ENCODE assay signal across 7 mouse cellular contexts in the genomic region with DNA sequence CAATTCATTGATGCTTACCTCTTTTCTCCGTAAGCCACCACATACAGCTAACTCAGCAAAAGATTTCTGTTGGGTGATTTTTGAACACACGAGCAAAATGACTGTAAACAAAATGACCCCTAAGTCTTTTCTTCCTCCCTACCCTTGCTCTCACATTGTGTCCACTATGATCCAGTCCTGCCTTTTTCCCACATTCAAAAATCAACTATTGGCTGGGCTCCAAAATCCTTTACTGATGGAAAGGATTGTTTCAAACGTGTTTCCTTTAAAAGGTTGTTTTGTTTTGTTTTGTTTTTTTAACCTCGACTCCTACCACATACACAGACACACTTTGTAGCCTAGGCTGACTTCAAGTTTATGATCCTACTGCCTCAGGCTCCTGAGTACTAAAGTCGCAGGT. TPM values are rescaled to one million over a fixed set of nuclear protein-coding genes. Genes with fewer than 3 reads are reported as not detected.
A peak's percentile ranks its signal among the peaks of the same experiment; 100 is the strongest.
DNase-seq lines count a peak whose midpoint lies in the region; ATAC-seq and TF ChIP-seq lines count a peak whose summit lies in the region.

No protein-coding gene starts in this region.

- no peak overlapping the region for H3K27ac ChIP-seq in neural tube, embryonic 11.5 days (ENCODE audit: low read depth, low read length)
- H3K27ac ChIP-seq in forebrain, embryonic 12.5 days, result peak overlapping the region; percentile 94
- H3K27ac ChIP-seq in limb, embryonic 14.5 days (replicated peaks; ENCODE audit: low read depth, low read length), result peak overlapping the region; percentile 86
- H3K27ac ChIP-seq in stomach, embryonic 15.5 days, result peak overlapping the region; percentile 94; the same call in 1 of the 2 replicates

- TF ChIP-seq POLR2A in limb, embryonic 14.5 days (IDR thresholded peaks at IDR 0.05; ENCODE audit: borderline replicate concordance, extremely low read depth, insufficient read depth, insufficient read length), result no peak

- peak overlapping the region; percentile 54 for H3K4me2 ChIP-seq in neural tube, embryonic 11.5 days (ENCODE audit: low read depth)
- H3K4me2 ChIP-seq in forebrain, embryonic 12.5 days, result peak overlapping the region; percentile 57
- H3K4me2 ChIP-seq in limb, embryonic 14.5 days (replicated peaks; ENCODE audit: low read depth, low read length, severe bottlenecking), result peak overlapping the region; percentile 63
- H3K4me2 ChIP-seq in stomach, embryonic 15.5 days, result peak overlapping the region; percentile 63

- no peak for DNase-seq in neural tube, embryonic 11.5 days (ENCODE audit: low spot score)
- no peak for DNase-seq in neural tube, embryonic 10.5 days (ENCODE audit: extremely low spot score, low spot score)
- DNase-seq in limb, embryonic 14.5 days (ENCODE audit: low spot score), result no peak
- DNase-seq in adrenal gland, postnatal 4 days (ENCODE audit: low spot score in 2 of 2), result no peak
- DNase-seq in adrenal gland, adult 2 months, result no peak

- 47% methylated on average over 5 of the region's 5 CpGs for WGBS in neural tube, embryonic 11.5 days
- 48% methylated on average over 5 of the region's 5 CpGs for WGBS in forebrain, embryonic 12.5 days
- WGBS in limb, embryonic 14.5 days, result 34% methylated on average over 5 of the region's 5 CpGs
- WGBS in stomach, embryonic 15.5 days, result 43% methylated on average over 5 of the region's 5 CpGs

- no peak for ATAC-seq in neural tube, embryonic 11.5 days (ENCODE audit: insufficient read depth, low FRiP score, low TSS enrichment)
- ATAC-seq in forebrain, embryonic 12.5 days (ENCODE audit: low FRiP score), result no peak
- ATAC-seq in limb, embryonic 14.5 days (ENCODE audit: low FRiP score, low read depth), result no peak
- no peak for ATAC-seq in stomach, embryonic 15.5 days (ENCODE audit: insufficient read depth, low FRiP score, low read depth)

- no peaks in the 10 kb centered on the region for H3K27me3 ChIP-seq in neural tube, embryonic 11.5 days (ENCODE audit: control insufficient read depth, insufficient read depth, low read length)
- peaks cover 11% of the 10 kb centered on the region for H3K27me3 ChIP-seq in forebrain, embryonic 12.5 days
- H3K27me3 ChIP-seq in limb, embryonic 14.5 days (ENCODE audit: control insufficient read depth, insufficient read depth, low read length), result no peaks in the 10 kb centered on the region
- H3K27me3 ChIP-seq in stomach, embryonic 15.5 days (replicated peaks), result no peaks in the 10 kb centered on the region

- H3K9me3 ChIP-seq in neural tube, embryonic 11.5 days (ENCODE audit: control insufficient read depth, low read length), result no peaks in the 10 kb centered on the region
- no peaks in the 10 kb centered on the region for H3K9me3 ChIP-seq in forebrain, embryonic 12.5 days
- no peaks in the 10 kb centered on the region for H3K9me3 ChIP-seq in limb, embryonic 14.5 days (ENCODE audit: control insufficient read depth, low read length)
- H3K9me3 ChIP-seq in stomach, embryonic 15.5 days, result no peaks in the 10 kb centered on the region

- H3K4me3 ChIP-seq in neural tube, embryonic 11.5 days (ENCODE audit: low read depth, low read length), result peak overlapping the region; percentile 50
- peak overlapping the region; percentile 52 for H3K4me3 ChIP-seq in forebrain, embryonic 12.5 days (replicated peaks)
- H3K4me3 ChIP-seq in limb, embryonic 14.5 days (replicated peaks; ENCODE audit: low read length), result peak overlapping the region; percentile 47
- H3K4me3 ChIP-seq in stomach, embryonic 15.5 days (replicated peaks), result peak overlapping the region; percentile 65

- H3K36me3 ChIP-seq in neural tube, embryonic 11.5 days (ENCODE audit: control insufficient read depth, insufficient read depth, low read length), result no peaks in the 10 kb centered on the region
- no peaks in the 10 kb centered on the region for H3K36me3 ChIP-seq in forebrain, embryonic 12.5 days (replicated peaks)
- H3K36me3 ChIP-seq in limb, embryonic 14.5 days (ENCODE audit: control insufficient read depth, insufficient read depth, low read length), result no peaks in the 10 kb centered on the region
- H3K36me3 ChIP-seq in stomach, embryonic 15.5 days, result no peaks in the 10 kb centered on the region

- H3K9ac ChIP-seq in neural tube, embryonic 11.5 days (ENCODE audit: low read length), result peak overlapping the region; percentile 67
- peak overlapping the region; percentile 53; the same call in 1 of the 2 replicates for H3K9ac ChIP-seq in forebrain, embryonic 12.5 days
- peak overlapping the region; percentile 56 for H3K9ac ChIP-seq in limb, embryonic 14.5 days (ENCODE audit: low read depth, low read length, severe bottlenecking)
- H3K9ac ChIP-seq in stomach, embryonic 15.5 days, result no peak overlapping the region

- 0 out of 2 replicates have a peak, but pooled peaks cover 3% of the 10 kb centered on the region for H3K4me1 ChIP-seq in neural tube, embryonic 11.5 days (ENCODE audit: control insufficient read depth, insufficient read depth, low read length)
- H3K4me1 ChIP-seq in forebrain, embryonic 12.5 days, result peaks cover 25% of the 10 kb centered on the region
- no peaks in the 10 kb centered on the region for H3K4me1 ChIP-seq in limb, embryonic 14.5 days (ENCODE audit: control insufficient read depth, insufficient read depth, low read length)
- no peaks in the 10 kb centered on the region for H3K4me1 ChIP-seq in stomach, embryonic 15.5 days

RNA-seq across cellular contexts. Expression of a gene that starts 2.5 kb away (rescaled TPM):
- 3.1 and 3.4 TPM in 2 replicates for polyA plus RNA-seq in neural tube, embryonic 11.5 days (2014; fragmentation: Nextera tagmentation; extraction: Ambion mirVana)
- polyA plus RNA-seq in forebrain, embryonic 12.5 days (2016; fragmentation: Nextera tagmentation; extraction: Ambion mirVana), result 9.1 and 10.2 TPM in 2 replicates
- 3.5 and 4.9 TPM in 2 replicates for polyA plus RNA-seq in limb, embryonic 14.5 days (2012; rRNA removed)
- polyA plus RNA-seq in limb, embryonic 14.5 days (2014; fragmentation: Nextera tagmentation; extraction: Ambion mirVana), result 2.5 and 2.6 TPM in 2 replicates
- 2.8 and 3.1 TPM in 2 replicates for polyA plus RNA-seq in stomach, embryonic 15.5 days (2015; fragmentation: Nextera tagmentation; extraction: Ambion mirVana)
- total RNA-seq in adrenal gland, postnatal 4 days (2021), result 10 to 100 TPM in 1 of 2 experiments, 1 to 10 TPM in 1; 8.4 to 14.2 TPM
- total RNA-seq in adrenal gland, adult 2 months (2021), result 1 to 10 TPM; 2.5 to 3.3 TPM
- polyA plus RNA-seq in adrenal gland, adult 2 months (2012; rRNA removed), result 2.5 and 3.2 TPM in 2 replicates

RNA-seq across cellular contexts. Expression of a gene that starts 10.3 kb away (rescaled TPM):
- 25.2 and 26.2 TPM in 2 replicates for polyA plus RNA-seq in neural tube, embryonic 11.5 days (2014; fragmentation: Nextera tagmentation; extraction: Ambion mirVana)
- polyA plus RNA-seq in forebrain, embryonic 12.5 days (2016; fragmentation: Nextera tagmentation; extraction: Ambion mirVana), result 38.1 and 41.2 TPM in 2 replicates
- 104 and 122 TPM in 2 replicates for polyA plus RNA-seq in limb, embryonic 14.5 days (2012; rRNA removed)
- 30.2 and 32.5 TPM in 2 replicates for polyA plus RNA-seq in limb, embryonic 14.5 days (2014; fragmentation: Nextera tagmentation; extraction: Ambion mirVana)
- 19.7 and 20.4 TPM in 2 replicates for polyA plus RNA-seq in stomach, embryonic 15.5 days (2015; fragmentation: Nextera tagmentation; extraction: Ambion mirVana)
- 100 to 1,000 TPM in 1 of 2 experiments, 10 to 100 TPM in 1; 98.9 to 105 TPM for total RNA-seq in adrenal gland, postnatal 4 days (2021)
- total RNA-seq in adrenal gland, adult 2 months (2021), result 10 to 100 TPM; 66.8 to 75.8 TPM
- polyA plus RNA-seq in adrenal gland, adult 2 months (2012; rRNA removed), result 50.5 and 67.4 TPM in 2 replicates

RNA-seq across cellular contexts. Expression of a gene that starts 39.1 kb away (rescaled TPM):
- 30.3 and 33.4 TPM in 2 replicates for polyA plus RNA-seq in neural tube, embryonic 11.5 days (2014; fragmentation: Nextera tagmentation; extraction: Ambion mirVana)
- 29.6 and 33.3 TPM in 2 replicates for polyA plus RNA-seq in forebrain, embryonic 12.5 days (2016; fragmentation: Nextera tagmentation; extraction: Ambion mirVana)
- polyA plus RNA-seq in limb, embryonic 14.5 days (2012; rRNA removed), result 87.0 and 93.5 TPM in 2 replicates
- 39.2 and 48.3 TPM in 2 replicates for polyA plus RNA-seq in limb, embryonic 14.5 days (2014; fragmentation: Nextera tagmentation; extraction: Ambion mirVana)
- 39.0 and 42.0 TPM in 2 replicates for polyA plus RNA-seq in stomach, embryonic 15.5 days (2015; fragmentation: Nextera tagmentation; extraction: Ambion mirVana)
- 10 to 100 TPM; 76.7 to 77.5 TPM for total RNA-seq in adrenal gland, postnatal 4 days (2021)
- total RNA-seq in adrenal gland, adult 2 months (2021), result 100 to 1,000 TPM in 1 of 2 experiments, 10 to 100 TPM in 1; 84.6 to 135 TPM
- 216 and 273 TPM in 2 replicates for polyA plus RNA-seq in adrenal gland, adult 2 months (2012; rRNA removed)

RNA-seq across cellular contexts. Expression of a gene that starts 42.5 kb away (rescaled TPM):
- polyA plus RNA-seq in neural tube, embryonic 11.5 days (2014; fragmentation: Nextera tagmentation; extraction: Ambion mirVana), result 62.1 and 63.9 TPM in 2 replicates
- 53.9 and 59.3 TPM in 2 replicates for polyA plus RNA-seq in forebrain, embryonic 12.5 days (2016; fragmentation: Nextera tagmentation; extraction: Ambion mirVana)
- 69.2 and 76.3 TPM in 2 replicates for polyA plus RNA-seq in limb, embryonic 14.5 days (2012; rRNA removed)
- 62.4 and 65.6 TPM in 2 replicates for polyA plus RNA-seq in limb, embryonic 14.5 days (2014; fragmentation: Nextera tagmentation; extraction: Ambion mirVana)
- 53.9 and 64.0 TPM in 2 replicates for polyA plus RNA-seq in stomach, embryonic 15.5 days (2015; fragmentation: Nextera tagmentation; extraction: Ambion mirVana)
- total RNA-seq in adrenal gland, postnatal 4 days (2021), result 10 to 100 TPM; 62.5 to 63.9 TPM
- total RNA-seq in adrenal gland, adult 2 months (2021), result 100 to 1,000 TPM in 1 of 2 experiments, 10 to 100 TPM in 1; 75.8 to 128 TPM
- polyA plus RNA-seq in adrenal gland, adult 2 months (2012; rRNA removed), result 121 and 125 TPM in 2 replicates
